Mouse (Mus musculus): ENCODE measurements around the gene Stoml1. TPM values are rescaled to one million over a fixed set of nuclear protein-coding genes. Genes with fewer than 3 reads are reported as not detected.
"Not testable (repeated sequence)": the region's sequence is repeated elsewhere in the genome, so short reads cannot be mapped to it uniquely, and the experiment has no call there.

The Stoml1 gene
- total RNA-seq, 2 experiments from 2014 or later = 29.9 to 30.8 TPM

DNA sequence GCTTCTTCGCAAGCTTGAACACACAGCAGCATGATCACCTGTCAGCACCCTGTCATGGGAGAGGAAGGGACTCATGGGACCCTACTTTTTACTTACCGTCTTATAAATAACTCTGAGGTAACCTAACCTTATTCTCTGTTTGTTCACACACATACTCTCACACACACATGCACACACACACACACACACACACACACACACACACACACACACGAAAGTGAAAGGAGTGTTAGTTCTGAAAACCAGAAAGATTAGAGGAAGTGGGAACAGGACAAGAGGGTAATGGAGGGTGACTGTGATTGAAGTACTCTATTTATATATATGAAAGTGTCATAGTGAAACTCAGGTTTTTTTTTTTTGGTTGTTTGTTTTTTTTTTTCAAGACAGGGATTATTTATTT is 18.1 kb downstream of the Stoml1 start:
- DNase-seq (ENCODE audit: low spot score in 2 of 2) = no peak

DNA sequence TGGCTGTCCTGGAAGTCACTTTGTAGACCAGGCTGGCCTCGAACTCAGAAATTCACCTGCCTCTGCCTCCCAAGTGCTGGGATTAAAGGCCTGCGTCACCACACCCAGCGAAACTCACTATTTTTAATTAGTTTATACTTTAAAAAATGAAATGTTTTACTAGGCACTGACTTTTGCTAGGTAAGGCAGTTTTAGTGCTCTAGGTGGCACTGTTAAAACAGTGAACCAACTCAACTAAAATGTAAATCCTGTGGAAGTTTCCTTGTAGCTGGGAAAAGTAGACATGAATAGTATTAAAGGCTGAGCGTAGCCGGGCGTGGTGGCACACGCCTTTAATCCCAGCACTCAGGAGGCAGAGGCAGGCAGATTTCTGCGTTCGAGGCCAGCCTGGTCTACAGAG is 18.6 kb downstream of the Stoml1 start:
- not testable (repeated sequence) for DNase-seq (ENCODE audit: low spot score in 2 of 2)

DNA sequence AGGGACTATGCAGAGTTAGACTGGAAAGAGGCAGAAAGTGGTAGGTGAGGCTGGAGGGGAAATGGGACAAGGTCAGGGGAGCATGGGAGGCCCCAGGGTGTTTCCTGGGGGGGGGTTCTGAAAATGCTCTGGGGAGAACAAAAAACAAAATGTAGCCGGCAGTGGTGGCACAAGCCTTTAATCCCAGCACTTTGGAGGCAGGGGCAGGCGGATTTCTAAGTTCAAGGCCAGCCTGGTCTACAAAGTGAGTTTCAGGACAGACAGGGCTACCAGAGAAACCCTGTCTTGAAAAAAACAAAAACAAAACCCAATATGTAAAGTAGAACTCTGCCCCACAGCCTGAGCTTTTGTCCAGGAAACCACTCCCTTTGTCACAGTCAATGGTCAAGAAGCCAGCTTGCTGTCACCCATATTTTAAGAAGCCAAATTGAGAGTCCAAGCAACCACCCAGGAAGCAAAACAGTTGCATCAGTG is 19.1 kb downstream of the Stoml1 start:
- no peak for DNase-seq (ENCODE audit: low spot score in 2 of 2)

DNA sequence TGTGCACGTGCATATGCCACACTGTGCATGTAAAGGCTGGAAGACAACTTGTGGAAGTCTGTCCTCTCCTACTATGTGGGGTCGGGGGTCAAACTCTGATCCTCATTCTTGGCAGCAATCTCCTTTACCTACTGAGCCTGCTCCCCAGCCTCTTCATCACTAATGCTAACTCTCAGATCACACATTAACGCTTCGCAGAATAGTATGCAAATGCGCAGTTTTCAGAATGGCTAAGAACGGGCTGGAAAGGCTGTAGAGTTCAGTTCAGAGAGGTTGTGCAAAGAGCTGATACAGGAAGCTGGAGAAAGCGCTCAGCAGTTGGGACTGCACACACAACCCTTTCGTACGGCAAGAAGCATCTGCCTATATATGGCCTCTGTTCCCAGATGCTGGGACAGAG is 19.9 kb downstream of the Stoml1 start:
- no peak for DNase-seq (ENCODE audit: low spot score in 2 of 2)

DNA sequence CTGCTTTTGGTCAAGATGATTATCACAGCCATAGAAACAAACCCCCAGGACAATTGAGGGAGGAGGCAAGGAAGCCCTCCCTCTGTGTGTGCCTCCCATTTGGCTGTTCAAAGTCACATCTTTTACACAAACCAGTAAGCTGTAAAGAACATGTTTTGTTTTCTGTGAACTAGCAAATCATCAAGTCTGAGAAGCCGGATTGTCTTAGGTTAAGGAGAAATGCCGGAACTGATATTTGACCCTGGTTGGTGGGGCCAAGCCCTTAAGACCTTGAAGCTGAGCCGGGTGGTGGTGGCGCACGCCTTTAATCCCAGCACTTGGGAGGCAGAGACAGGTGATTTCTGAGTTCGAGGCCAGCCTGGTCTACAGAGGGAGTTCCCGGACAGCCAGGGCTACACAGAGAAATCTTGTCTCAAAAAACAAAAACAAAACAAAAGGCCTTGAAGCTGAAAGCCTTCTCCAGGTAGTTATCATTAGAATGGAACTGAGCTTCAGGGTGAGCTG is 21.2 kb downstream of the Stoml1 start:
- no peak for DNase-seq (ENCODE audit: low spot score in 2 of 2)

DNA sequence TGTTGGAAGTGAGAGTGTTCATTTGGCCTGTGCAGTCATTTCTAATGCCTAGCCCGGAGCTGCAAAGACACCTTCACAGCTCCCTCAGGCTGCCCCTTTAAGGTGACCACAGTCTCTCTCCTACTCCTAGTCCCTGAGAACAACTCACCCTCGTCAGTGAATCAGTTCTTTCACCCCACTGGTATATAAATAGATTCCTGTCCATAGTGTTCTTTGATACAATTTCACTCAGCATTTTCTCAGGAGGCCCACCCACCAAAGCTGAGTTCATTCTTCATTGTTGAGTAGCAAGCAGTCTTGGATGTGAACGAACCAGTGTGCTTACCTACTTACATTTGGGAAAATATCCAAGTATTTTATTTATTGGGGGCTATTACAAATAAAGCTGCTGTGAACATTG is 21.7 kb downstream of the Stoml1 start:
- DNase-seq (ENCODE audit: low spot score in 2 of 2) = no peak

DNA sequence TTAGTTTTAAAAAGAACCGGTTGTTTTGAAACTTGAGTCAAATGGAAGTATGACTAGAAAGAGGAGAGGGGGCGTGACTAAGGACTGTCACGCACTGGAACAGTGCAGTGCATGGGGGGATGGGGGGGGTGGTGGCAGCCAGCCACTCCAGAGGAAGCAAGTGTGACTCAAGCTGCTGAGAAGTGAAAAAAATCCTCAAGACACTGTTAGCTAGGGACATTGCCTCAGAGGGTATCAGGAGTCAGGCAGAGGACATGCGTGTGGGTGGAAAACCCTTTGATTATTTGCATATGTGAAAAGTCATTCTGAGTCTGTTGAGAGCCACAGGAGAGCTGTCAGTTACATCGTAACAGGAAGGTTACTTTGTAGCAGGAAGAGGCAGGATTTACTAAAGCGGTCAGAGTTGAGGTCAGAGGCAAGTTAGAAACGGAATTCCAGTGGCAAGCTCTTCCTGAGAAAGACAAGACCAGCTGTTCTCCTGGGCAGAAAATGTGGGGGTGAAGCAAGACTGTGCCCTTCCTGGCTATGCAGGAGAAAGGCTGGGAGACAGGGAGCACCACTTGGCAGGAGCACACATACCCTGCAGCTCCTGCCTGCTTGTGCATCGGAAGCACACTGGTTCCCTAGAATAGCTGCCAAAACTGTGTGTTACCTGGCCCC is 22.3 kb downstream of the Stoml1 start:
- DNase-seq (ENCODE audit: low spot score in 2 of 2) = peak in 1 of 2 experiments; percentile 18

DNA sequence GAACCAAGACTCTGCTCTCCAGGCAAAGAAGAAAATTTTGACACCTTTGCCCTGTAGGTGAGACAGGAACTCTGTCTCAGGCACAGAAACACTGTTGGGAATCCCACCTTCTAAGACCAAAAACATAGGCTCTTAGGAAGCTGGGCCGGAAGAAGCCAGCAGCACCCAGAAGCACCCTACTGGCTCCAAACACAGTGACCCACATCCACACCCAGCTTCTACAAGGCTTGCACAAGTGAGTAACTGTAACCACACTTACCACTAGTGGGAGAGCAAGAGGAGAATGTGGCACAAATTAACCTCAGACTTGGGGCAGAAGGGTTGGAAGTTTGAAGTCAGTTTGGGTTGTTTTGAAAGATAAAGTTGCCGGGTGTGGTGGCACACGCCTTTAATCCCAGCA is 22.8 kb downstream of the Stoml1 start:
- no peak for DNase-seq (ENCODE audit: low spot score in 2 of 2)

DNA sequence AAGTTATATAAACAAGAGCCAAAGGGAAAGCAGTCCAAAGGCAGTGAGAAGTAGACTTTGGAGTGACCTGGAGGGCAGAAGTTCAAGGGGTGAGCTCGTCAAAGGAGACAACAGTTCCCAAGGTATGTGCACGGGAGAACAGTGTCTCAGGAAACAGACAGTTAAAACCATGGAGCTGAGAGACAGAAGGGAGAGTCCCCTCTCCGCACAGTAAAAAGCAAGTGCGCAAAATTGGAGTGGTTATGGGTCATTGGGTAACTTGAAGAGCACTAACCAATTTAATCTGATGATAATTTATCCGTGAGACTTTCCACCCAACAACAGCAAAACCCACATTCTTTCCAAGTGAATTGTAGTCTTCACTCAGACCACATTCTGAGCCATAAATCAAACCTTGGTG is 23.4 kb downstream of the Stoml1 start:
- no peak for DNase-seq (ENCODE audit: low spot score in 2 of 2)

DNA sequence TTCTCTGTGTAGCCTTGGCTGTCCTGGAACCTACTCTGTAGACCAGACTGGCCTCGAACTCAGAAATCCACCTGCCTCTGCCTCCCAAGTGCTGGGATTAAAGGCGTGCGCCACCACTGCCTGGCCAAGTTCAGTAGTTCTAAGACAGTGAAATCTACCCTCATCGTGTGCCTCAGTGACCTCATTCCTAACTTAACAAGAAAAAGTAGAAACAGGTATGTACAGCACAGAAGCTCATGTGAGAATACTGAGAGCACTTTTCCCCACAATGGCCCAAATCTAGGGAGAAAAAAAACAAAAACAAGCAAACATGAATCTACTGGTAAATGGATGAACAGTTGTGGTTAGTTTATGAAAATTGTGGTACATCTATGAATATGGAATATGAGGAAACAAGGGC is 25.3 kb downstream of the Stoml1 start:
- no peak for DNase-seq (ENCODE audit: low spot score in 2 of 2)

DNA sequence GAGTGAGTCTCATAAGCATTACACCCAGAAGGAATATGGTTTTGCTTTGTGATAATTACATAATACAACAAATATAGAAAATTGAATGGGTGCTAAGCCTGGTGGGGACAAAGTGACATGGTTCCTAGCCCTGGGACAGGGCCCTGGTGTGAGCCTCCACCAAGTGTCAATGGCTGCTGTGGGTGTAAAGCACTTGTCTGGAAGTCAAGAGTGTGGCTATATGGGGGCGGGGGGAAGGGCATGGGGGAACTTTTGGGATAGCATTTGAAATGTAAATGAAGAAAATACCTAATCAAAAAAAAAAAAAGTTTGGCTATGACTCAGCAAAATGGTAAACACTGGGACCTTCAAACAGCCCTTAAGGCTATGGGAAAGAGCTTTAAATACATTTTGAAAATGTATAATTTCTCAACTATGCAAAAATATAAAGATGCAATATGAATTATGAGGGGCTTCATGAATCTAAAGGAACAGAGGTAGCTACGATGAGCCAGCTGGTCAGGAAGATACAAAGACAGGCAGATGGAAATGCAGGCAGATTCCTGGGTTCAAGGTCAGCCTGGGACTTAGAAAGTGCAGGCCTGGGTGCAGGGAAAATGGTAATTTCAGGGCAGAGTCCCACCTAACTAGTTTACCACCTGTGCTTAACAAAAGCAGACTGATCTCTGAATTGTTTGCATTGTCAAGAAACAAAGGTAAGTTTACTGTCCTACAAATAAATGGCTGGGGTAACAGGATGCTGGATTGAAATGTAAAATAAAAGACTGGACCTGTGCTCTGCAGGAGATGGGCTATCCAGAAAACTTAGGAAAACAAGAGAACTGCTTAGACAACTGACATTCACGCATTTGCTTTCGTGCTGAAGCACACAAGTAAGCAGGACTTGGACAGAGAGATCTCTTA is 26.1 kb downstream of the Stoml1 start:
- DNase-seq (ENCODE audit: low spot score in 2 of 2) = no peak

DNA sequence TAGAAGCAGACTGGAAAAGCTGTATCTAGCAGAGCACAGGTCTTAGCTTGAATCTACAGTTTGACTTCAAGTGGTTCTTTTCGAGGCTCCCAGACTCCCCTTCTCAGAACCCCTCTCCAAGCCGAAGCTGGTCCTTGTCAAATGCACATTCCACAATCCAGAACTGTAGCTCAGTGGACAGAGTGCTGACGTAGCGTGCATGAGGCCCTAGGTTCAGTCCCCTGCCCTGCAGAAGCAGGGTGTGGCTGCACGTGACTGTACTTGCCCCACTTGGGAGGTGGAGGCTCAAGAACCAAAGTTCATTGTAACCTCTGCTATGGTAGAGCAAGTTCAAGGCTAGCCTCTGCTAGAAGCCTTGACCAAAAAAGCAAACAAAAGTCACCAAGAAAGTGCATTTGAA is 26.8 kb downstream of the Stoml1 start:
- no peak for DNase-seq (ENCODE audit: low spot score in 2 of 2)

DNA sequence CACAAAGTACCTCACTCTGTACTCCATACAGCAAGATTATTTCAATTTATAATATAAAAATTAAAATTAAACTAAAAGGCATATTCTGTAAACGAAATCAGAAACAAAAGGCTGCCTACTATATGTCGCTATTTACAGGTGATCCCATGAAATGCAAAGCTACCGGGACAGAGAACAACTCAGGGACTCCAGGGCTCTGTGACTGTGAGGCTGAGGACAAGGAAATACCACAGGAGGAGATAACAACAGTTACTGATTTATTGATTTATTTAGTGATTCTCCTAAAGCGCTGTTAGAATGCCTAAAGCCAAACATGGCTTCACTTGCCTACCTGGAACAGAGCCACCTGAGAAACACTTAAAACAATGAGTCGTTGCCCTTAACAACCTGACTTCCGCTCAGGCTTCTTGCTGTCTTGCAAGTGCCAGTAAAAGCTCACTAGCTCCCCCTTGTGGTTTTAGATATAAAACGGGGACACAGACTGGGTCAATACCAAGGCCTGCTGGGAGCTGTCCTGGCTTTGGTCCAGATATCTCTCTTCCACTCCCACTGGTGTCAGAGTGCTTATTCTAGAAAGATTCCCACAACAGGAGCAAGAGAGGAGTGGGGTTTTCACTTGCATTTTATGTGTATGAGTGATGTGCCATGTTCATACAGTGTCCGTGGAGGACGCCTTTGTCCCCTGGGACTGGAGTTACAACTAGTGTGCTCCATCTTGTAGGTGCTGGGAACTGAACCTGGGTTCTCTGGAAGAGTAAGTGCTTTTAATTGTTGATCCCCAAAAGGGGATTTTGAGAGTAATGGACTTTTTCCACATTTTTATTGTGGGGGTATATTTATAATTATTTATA is 27.5 kb downstream of the Stoml1 start:
- DNase-seq (ENCODE audit: low spot score in 2 of 2) = peak in 1 of 2 experiments; percentile 56

DNA sequence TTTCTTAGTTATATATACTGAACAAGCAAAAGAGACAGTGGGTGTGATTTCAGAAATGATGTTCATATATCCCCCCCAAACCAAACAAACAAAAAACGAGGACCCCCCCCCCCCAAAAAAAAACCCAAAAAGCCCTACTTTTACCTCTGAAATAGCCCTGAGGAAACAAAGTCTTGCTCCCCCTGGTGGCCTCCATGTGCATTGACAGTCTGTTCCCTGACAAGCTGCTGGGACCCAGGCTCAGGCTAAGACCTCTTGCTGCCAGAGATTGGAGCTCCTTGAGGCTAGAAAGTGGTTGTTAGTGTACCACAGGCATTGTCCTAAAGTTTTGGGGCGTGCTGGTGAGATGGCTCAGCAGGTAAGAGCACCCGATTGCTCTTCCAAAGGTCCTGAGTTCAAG is 28.6 kb downstream of the Stoml1 start:
- no peak for DNase-seq (ENCODE audit: low spot score in 2 of 2)

DNA sequence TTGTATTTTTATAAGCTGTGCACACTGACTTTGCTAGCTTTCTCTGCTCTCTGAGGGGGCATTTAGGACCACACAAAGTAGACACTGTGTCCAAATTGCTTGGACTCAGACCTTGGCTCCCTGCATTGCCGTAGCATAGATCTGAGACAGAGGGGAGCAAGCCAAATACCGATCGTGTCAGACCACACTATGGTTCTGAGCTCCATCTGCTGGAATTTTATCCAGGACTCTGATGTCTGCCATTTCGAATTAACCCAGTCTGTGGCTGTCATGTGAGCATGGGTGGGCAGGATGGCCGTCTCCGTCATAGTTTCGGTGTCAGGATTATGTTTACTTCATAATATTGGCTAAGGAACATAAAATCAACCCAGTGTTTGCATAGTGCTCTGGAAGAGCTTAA is 30.5 kb downstream of the Stoml1 start:
- DNase-seq (ENCODE audit: low spot score in 2 of 2) = no peak

DNA sequence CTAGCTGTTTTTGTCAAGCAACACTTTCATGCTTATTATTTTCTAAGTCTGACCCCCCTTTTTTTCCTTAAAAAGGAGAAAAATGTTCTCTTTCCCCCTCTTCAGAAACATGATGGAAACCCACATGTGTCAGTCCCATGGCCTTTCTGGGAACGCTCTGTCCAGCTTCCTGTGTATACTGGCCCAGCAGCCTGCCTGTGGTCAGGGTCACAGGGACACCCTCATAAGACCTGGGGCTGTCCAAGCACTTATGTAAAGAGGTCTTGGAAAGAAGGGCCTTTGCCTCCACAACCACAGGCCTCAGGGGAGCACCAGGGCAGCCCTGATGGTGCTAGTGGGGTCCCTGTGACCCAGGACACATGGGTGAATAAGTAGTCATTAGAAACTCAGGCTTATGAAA is 36.1 kb downstream of the Stoml1 start:
- DNase-seq (ENCODE audit: low spot score in 2 of 2) = no peak

DNA sequence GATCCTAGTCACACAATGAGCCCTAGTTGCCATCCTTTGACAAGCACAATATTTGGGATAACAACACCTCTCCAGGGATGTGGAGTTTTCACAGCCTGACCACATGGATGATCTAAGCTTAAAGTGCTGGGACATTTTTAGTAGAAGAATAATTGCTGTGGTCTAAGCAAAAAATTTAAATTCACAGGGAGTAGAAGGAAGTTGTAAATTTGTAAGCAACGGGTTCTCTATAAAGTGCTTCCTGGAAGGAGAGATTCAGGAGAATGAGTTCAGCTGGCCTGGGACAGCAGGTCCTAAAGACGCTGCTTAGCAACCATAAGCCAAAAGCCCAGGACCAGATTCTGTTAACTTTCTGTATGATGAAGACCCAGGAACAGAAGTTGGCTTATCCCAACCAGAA is 36.9 kb downstream of the Stoml1 start:
- no peak for DNase-seq (ENCODE audit: low spot score in 2 of 2)

DNA sequence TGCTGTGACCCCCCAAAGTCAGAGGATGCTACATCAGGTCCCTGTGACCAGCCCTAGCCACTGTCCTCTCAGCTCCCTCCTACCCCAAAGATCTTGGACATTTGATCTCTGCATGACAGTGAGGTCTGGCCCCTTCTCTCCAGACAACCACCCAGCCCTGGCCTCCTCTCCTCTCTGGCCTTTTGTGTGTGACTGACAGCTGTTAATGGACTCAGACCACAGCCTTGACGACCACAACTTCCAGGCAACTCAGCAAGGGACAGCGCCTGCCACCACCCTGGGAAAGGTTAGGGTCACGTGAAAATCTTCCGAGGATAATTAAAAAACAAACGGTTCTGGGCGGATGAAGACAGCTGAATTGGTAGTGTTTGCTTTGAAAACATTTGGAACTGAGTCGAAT is 41.6 kb downstream of the Stoml1 start:
- no peak for DNase-seq (ENCODE audit: low spot score in 2 of 2)

DNA sequence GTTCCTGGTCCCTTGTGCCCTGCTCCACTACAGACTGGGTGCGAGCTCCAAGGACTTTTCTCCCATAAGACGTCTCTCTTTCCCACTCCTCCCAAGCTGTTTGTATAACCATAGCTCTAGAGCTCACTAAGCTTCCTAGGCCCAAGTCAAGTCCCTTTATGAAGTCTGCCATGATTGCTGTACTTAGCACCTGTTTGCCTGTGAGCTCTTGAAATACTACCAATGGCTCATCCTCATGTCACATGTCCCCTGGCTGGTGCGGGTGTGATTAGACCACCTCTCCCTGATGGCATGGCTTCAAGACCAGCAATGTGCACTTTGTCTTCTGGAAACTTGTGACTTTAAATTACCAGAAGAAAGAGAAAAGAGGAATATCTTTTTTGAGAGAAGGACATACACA is 42.4 kb downstream of the Stoml1 start:
- DNase-seq (ENCODE audit: low spot score in 2 of 2) = no peak

DNA sequence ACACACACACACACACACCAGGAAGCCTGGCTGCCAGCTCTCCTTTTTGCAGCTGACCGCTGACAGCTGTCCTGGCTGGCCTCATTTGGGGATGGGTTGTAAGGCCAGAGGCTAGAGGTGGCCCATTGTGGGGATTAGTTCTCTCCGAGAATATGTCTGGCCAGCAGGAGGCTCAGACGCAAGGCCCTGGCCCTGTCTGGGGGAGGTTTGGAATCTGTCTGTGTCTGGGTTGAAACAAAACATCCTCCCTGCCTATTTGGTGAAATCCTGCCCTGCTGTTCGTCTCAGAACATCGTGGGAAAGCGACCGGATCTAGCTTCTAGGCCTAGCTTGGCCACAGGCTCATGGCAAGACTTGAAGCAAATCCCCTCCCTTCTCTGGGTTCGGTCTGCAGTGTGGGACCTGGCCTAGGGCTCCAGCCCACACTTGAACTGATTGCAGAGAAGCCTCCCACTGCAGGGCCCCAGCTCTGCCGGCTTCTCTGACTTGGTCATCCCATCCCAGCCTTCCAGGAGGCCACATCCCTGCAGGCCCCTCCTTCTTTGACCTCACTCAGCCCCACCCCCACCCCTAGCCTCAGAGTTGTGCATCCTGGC is 42.9 kb downstream of the Stoml1 start:
- no peak for DNase-seq (ENCODE audit: low spot score in 2 of 2)

DNA sequence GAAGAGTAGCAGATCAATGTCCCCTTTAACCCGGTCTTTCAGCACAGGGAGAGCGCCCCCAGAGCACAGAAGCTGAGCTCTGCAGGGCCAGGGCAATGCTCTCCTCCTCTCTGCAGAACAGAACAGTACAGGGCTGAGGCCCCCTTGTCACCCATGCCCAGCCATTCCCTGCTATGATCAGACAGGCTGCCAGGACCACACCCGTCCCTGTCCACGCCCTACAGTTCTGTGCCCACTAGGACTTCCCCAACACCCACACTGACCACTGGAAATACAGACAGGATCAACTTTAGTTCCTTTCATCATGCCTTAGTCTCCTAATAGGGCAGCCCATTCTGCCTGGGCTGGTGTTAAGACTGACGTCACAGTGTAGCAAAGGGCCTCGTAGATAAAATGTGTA is 44.1 kb downstream of the Stoml1 start:
- no peak for DNase-seq (ENCODE audit: low spot score in 2 of 2)
